Comparison of ENCODE assay signal across 7 mouse cellular contexts in genomic region chr17:24072919-24073696, GRCm38 (mm10). TPM values are rescaled to one million over a fixed set of nuclear protein-coding genes. Genes with fewer than 3 reads are reported as not detected.
A peak's percentile ranks its signal among the peaks of the same experiment; 100 is the strongest.
DNase-seq lines count a peak whose midpoint lies in the region; ATAC-seq lines count a peak whose summit lies in the region.

TSS of gene Kctd5 (minus strand) at chr17:24073485.

- H3K9ac ChIP-seq in intestine, embryonic 16.5 days (ENCODE audit: low read depth, low read length) = peak within 1 kb of the TSS; percentile 95
- peak within 1 kb of the TSS; percentile 98 for H3K9ac ChIP-seq in midbrain, embryonic 11.5 days (ENCODE audit: low read length)

- 0 out of 2 replicates have a peak, but pooled peaks cover 1% of the 10 kb centered on the region for H3K36me3 ChIP-seq in intestine, embryonic 16.5 days (ENCODE audit: control insufficient read depth, insufficient read depth, low read length)
- H3K36me3 ChIP-seq in midbrain, embryonic 11.5 days (ENCODE audit: control insufficient read depth, insufficient read depth, low read length) = peaks cover 5% of the 10 kb centered on the region; the same call in 1 of the 2 replicates

- H3K4me3 ChIP-seq in intestine, embryonic 16.5 days (ENCODE audit: low read length) = peak within 1 kb of the TSS; percentile 86
- peak within 1 kb of the TSS; percentile 96 for H3K4me3 ChIP-seq in midbrain, embryonic 11.5 days (ENCODE audit: low read depth, low read length)

- peak; percentile 97 for ATAC-seq in intestine, embryonic 16.5 days
- peak; percentile 99 for ATAC-seq in midbrain, embryonic 11.5 days (ENCODE audit: low FRiP score)

- DNase-seq in adrenal gland, adult 8-10 months = peak; percentile 91
- DNase-seq in embryo, embryonic 9.5 days (ENCODE audit: extremely low spot score) = peak; percentile 97
- peak; percentile 85 to 93 for DNase-seq in gastrocnemius, postnatal 4 days (ENCODE audit: low spot score in 2 of 2)
- DNase-seq in left cerebral cortex, postnatal 36 days (ENCODE audit: low spot score in 2 of 2) = peak; percentile 95
- DNase-seq in midbrain, embryonic 11.5 days (ENCODE audit: low spot score, missing footprints) = peak; percentile 100
- peak; percentile 94 for DNase-seq in skeletal muscle tissue, adult 2 months (ENCODE audit: low read depth, low spot score)

- intact Hi-C loops in left cerebral cortex, postnatal 36 days (cut with DNase I) = no loop called here

- peaks cover 5% of the 10 kb centered on the region; the same call in 1 of the 2 replicates for H3K4me1 ChIP-seq in intestine, embryonic 16.5 days (ENCODE audit: control insufficient read depth, insufficient read depth, low read length)
- H3K4me1 ChIP-seq in midbrain, embryonic 11.5 days (ENCODE audit: control insufficient read depth, insufficient read depth, low read length) = peaks cover 4% of the 10 kb centered on the region

- no peaks in the 10 kb centered on the region for H3K9me3 ChIP-seq in intestine, embryonic 16.5 days (ENCODE audit: control insufficient read depth, low read length)
- H3K9me3 ChIP-seq in midbrain, embryonic 11.5 days (ENCODE audit: control insufficient read depth, low read length) = no peaks in the 10 kb centered on the region

- peak within 1 kb of the TSS; percentile 84 for H3K27ac ChIP-seq in intestine, embryonic 16.5 days (ENCODE audit: low read length)
- H3K27ac ChIP-seq in midbrain, embryonic 11.5 days (ENCODE audit: low read depth, low read length) = peak within 1 kb of the TSS; percentile 13

- H3K4me2 ChIP-seq in intestine, embryonic 16.5 days (ENCODE audit: low read depth, low read length) = peak within 1 kb of the TSS; percentile 52
- peak within 1 kb of the TSS; percentile 77 for H3K4me2 ChIP-seq in midbrain, embryonic 11.5 days

- under 1% methylated on average over 56 of the region's 62 CpGs for WGBS in intestine, embryonic 16.5 days
- under 1% methylated on average over 62 of the region's 62 CpGs for WGBS in midbrain, embryonic 11.5 days

- H3K27me3 ChIP-seq in intestine, embryonic 16.5 days (replicated peaks; ENCODE audit: control insufficient read depth, insufficient read depth, low read length) = no peaks in the 10 kb centered on the region
- H3K27me3 ChIP-seq in midbrain, embryonic 11.5 days (ENCODE audit: control insufficient read depth, insufficient read depth, low read length) = no peaks in the 10 kb centered on the region

RNA-seq across cellular contexts. Expression of gene Kctd5, which starts in this region (rescaled TPM):
- 10 to 100 TPM; 13.7 to 17.7 (median 15.1) TPM for total RNA-seq in adrenal gland, adult 8-10 months (2022)
- 10 to 100 TPM; 26.0 to 30.4 TPM for total RNA-seq in gastrocnemius, postnatal 4 days (2021)
- 69.7 and 70.0 TPM in 2 replicates for polyA plus RNA-seq in intestine, embryonic 16.5 days (2015; fragmentation: Nextera tagmentation; extraction: Ambion mirVana)
- 10 to 100 TPM; 23.6 to 24.8 TPM for total RNA-seq in left cerebral cortex, postnatal 36 days (2021)
- 76.8 and 80.0 TPM in 2 replicates for polyA plus RNA-seq in midbrain, embryonic 11.5 days (2014; fragmentation: Nextera tagmentation; extraction: Ambion mirVana)

Comparison
In these comparisons a context has a peak if more than half of its experiments do, and no peak if none do; other contexts are left out.
1. Peak in every context shown above with its lines: DNase-seq, ATAC-seq, H3K4me3 ChIP-seq and H3K27ac ChIP-seq.